Mouse (Mus musculus) 3T3-L1 (cell line): Measurements from ENCODE around the gene Slc17a7.
A peak's percentile ranks its signal among the peaks of the same experiment; 100 is the strongest.

Source experiments
- DNase-seq: peaks from one replicate; pipeline ENCODE4 v3.0.0-alpha.2; 2015; ENCODE audit warnings: low read depth, low spot score

The Slc17a7 gene

GRCm38 (mm10) chr7:45154096-45154992 is 9.4 kb upstream of the Slc17a7 start, which contains the start of the genes Pih1d1 and Aldh16a1:
Pih1d1 (plus strand) TSS chr7:45154303.
Aldh16a1 (minus strand) TSS chr7:45154584.
- DNase-seq, result peak; percentile 92

GRCm38 (mm10) chr7:45154993-45155514 is 8.7 kb upstream of the Slc17a7 start:
- peak; percentile 77 for DNase-seq

- peak; percentile 38 for DNase-seq
Measured at GRCm38 (mm10) chr7:45155590-45155989, 8.2 kb upstream of the Slc17a7 start.

GRCm38 (mm10) chr7:45156206-45156605 is 7.5 kb upstream of the Slc17a7 start:
- DNase-seq, result no peak

GRCm38 (mm10) chr7:45157459-45157858 is 6.3 kb upstream of the Slc17a7 start:
- DNase-seq, result no peak

- no peak for DNase-seq
Measured at GRCm38 (mm10) chr7:45158991-45159390, 4.8 kb upstream of the Slc17a7 start.

GRCm38 (mm10) chr7:45160316-45160800 is 3.4 kb upstream of the Slc17a7 start:
- DNase-seq, result no peak

- DNase-seq, result no peak
Measured at GRCm38 (mm10) chr7:45160866-45161265, 2.9 kb upstream of the Slc17a7 start.

GRCm38 (mm10) chr7:45161612-45162473 is 1.9 kb upstream of the Slc17a7 start:
- peak; percentile 89 for DNase-seq

GRCm38 (mm10) chr7:45162551-45162950 is 1.2 kb upstream of the Slc17a7 start:
- peak; percentile 11 for DNase-seq

- DNase-seq, result no peak
Measured at GRCm38 (mm10) chr7:45162996-45163615, 643 bp upstream of the Slc17a7 start.

GRCm38 (mm10) chr7:45164833-45165232 is 1.1 kb downstream of the Slc17a7 start:
- no peak for DNase-seq

GRCm38 (mm10) chr7:45165701-45166100 is 2.0 kb downstream of the Slc17a7 start:
- DNase-seq, result no peak

- DNase-seq, result no peak
Measured at GRCm38 (mm10) chr7:45166950-45167401, 3.2 kb downstream of the Slc17a7 start.

- no peak for DNase-seq
Measured at GRCm38 (mm10) chr7:45167761-45168445, 4.2 kb downstream of the Slc17a7 start.

- DNase-seq, result no peak
Measured at GRCm38 (mm10) chr7:45168656-45169055, 4.9 kb downstream of the Slc17a7 start.

- no peak for DNase-seq
Measured at GRCm38 (mm10) chr7:45169495-45169894, 5.7 kb downstream of the Slc17a7 start.

- peak; percentile 32 for DNase-seq
Measured at GRCm38 (mm10) chr7:45172974-45173373, 9.2 kb downstream of the Slc17a7 start.

- DNase-seq, result peak; percentile 61
Measured at GRCm38 (mm10) chr7:45173772-45174171, 10.0 kb downstream of the Slc17a7 start.

GRCm38 (mm10) chr7:45174567-45175280 is 11.0 kb downstream of the Slc17a7 start:
- no peak for DNase-seq
